Mouse (Mus musculus) forebrain, postnatal 0 days (tissue): Measurements from ENCODE around the gene Cog1. TPM values are rescaled to one million over a fixed set of nuclear protein-coding genes. Genes with fewer than 3 reads are reported as not detected.
A peak's percentile ranks its signal among the peaks of the same experiment; 100 is the strongest.

ENCODE experiments used
- ATAC-seq: fragments of 200-750 bp; cut with Nextera tagmentation; 2 replicates; pipeline ENCODE4 v1.8.0; 2017; ENCODE audit warnings: mild to moderate bottlenecking, moderate library complexity
- DNase-seq: peaks from one replicate; pipeline ENCODE4 v3.0.0-alpha.2; 2015
- H3K27ac ChIP-seq: fragments of 300-500 bp; sonication (generic); 2 replicates; pipeline ENCODE4 v1.5.1; 2014; ENCODE audit warnings: low read depth, mild to moderate bottlenecking, antibody characterized with exemption, low read length, moderate library complexity, mixed read lengths
- H3K27me3 ChIP-seq: fragments of 300-500 bp; sonication (generic); 2 replicates; pipeline ENCODE4 v1.6.1; 2014; ENCODE audit warnings: mild to moderate bottlenecking, low read length, mixed read lengths; ENCODE audit not compliant: insufficient read depth
- H3K36me3 ChIP-seq: fragments of 300-500 bp; sonication (generic); 2 replicates; pipeline ENCODE4 v1.6.1; 2014; ENCODE audit warnings: mild to moderate bottlenecking, moderate library complexity; ENCODE audit not compliant: insufficient read depth
- H3K4me1 ChIP-seq: fragments of 300-500 bp; sonication (generic); 2 replicates; pipeline ENCODE4 v1.6.1; 2014; ENCODE audit warnings: antibody characterized with exemption; ENCODE audit not compliant: insufficient read depth
- H3K4me2 ChIP-seq: fragments of 300-500 bp; sonication (generic); 2 replicates; pipeline ENCODE4 v1.6.1; 2014; ENCODE audit warnings: low read depth, mild to moderate bottlenecking, moderate library complexity
- H3K4me3 ChIP-seq: fragments of 300-500 bp; sonication (generic); 2 replicates; pipeline ENCODE4 v1.5.1; 2014; ENCODE audit warnings: low read depth, low read length, mixed read lengths
- H3K9ac ChIP-seq: fragments of 300-500 bp; sonication (generic); 2 replicates; pipeline ENCODE4 v1.6.1; 2014; ENCODE audit warnings: mild to moderate bottlenecking
- H3K9me3 ChIP-seq: fragments of 300-500 bp; sonication (generic); 2 replicates; pipeline ENCODE4 v1.6.1; 2016; ENCODE audit warnings: low read length
- CTCF ChIP-seq: sonication (generic); IDR thresholded peaks from 2 replicates; pipeline ENCODE4 v1.5.1; 2016; ENCODE audit warnings: antibody characterized with exemption, control low read depth, low read depth
- WGBS: fragments of 180-500 bp; shearing (Covaris S2); extraction: QIAGEN DNeasy Blood & Tissue Kit; methylation state at CpG from one replicate; pipeline ENCODE4 v1.1.7; 2014; 5-methylcytosine and 5-hydroxymethylcytosine counted together
- polyA plus RNA-seq: library from polyadenylated mRNA; unstranded; fragments of >200 nt; fragmentation: Nextera tagmentation; extraction: Ambion mirVana; gene quantifications from 2 replicates; pipeline ENCODE4 v1.2.1, GENCODE M21; 2015
- total RNA-seq: library from RNA; depleted of rRNA; stranded (reverse); fragments of >200 nt; gene quantifications from 2 replicates; pipeline ENCODE4 v1.2.3, GENCODE M21; 2014; rRNA removed

Gene Cog1
- total and polyA plus RNA-seq, 2 experiments from 2014 or later: 28.6 to 48.8 TPM

DNA sequence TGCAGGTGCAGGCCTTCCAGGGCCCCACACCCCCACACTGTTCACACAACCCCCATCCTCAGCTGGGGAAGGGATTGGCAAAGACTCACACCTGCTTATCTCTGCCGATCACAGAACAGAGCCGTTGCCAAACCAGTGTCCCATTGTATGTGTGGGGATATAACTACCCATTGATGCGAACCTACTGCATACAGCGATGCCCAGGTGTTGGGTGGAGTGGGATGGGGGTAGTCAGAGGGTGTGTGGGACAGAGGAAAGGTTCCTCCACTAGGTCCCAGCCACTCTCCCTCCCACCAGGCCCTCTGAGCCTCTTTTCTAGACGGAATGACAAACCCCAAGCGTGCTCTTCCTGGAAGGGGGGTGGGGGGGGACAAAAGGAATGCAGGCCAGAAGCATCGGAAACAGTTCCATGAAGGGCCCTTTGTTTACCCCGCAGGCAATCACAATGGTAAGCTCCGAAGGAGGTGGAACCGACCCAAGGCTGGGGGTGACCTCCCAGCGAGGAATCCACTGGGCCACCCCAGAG, 60.8 kb downstream of the Cog1 start, which contains the start of gene Cpsf4l:
Cpsf4l (minus strand) TSS at position 287 of the 526 bp plus-strand sequence.
- no peaks in the 10 kb centered on the region; the same call in 1 of the 2 replicates for H3K36me3 ChIP-seq
- H3K4me2 ChIP-seq: no peak within 1 kb of the TSS
- H3K27ac ChIP-seq: peak within 1 kb of the TSS; percentile 35
- H3K4me3 ChIP-seq: no peak within 1 kb of the TSS
- peak; percentile 42 for ATAC-seq
- TF ChIP-seq CTCF: no peak
- peaks cover 8% of the 10 kb centered on the region; the same call in 1 of the 2 replicates for H3K4me1 ChIP-seq
- no peaks in the 10 kb centered on the region for H3K9me3 ChIP-seq
- peak; percentile 20 for DNase-seq
- H3K9ac ChIP-seq: peak within 1 kb of the TSS; percentile 31
- H3K27me3 ChIP-seq: no peaks in the 10 kb centered on the region
- 7% methylated on average over 11 of the region's 11 CpGs for WGBS

DNA sequence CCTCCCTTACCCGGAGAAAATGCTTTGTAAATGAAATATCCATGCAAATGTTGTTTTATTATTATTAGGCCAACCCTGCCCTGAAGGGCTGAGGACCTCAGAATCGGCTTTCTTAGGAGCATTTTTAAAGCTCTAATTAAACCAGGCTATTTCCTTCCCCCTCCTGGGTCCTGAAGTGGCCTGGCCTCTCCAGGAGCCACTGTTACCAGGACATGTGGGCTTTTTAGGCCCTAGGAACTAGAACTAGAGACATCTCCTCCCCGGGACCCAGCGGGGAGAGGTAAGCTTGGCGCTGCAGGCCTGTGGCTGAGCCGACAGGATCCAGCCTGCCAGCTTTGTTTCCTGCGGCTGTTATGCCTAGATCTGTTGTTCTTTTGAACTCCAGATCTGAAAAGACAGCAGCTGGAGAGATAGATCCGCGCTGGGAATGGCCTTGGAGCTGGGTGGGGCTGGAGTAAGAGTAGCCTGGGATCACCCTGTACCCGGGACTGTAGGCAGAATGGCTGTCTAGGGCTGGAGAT, 61.3 kb downstream of the Cog1 start:
- Histone ChIP-seq H3K9me3 (no peaks in the 10 kb centered on the region), H3K4me2 (no peak overlapping the region), H3K27ac (peak overlapping the region; percentile 35), H3K9ac (peak overlapping the region; percentile 31), H3K4me1 (peaks cover 8% of the 10 kb centered on the region; the same call in 1 of the 2 replicates), H3K4me3 (no peak overlapping the region), H3K36me3 (no peaks in the 10 kb centered on the region; the same call in 1 of the 2 replicates), H3K27me3 (no peaks in the 10 kb centered on the region)
- DNase-seq (peak; percentile 42), ATAC-seq (peak; percentile 55)
- TF ChIP-seq CTCF: no peak
- WGBS: 4% methylated on average over 10 of the region's 10 CpGs

DNA sequence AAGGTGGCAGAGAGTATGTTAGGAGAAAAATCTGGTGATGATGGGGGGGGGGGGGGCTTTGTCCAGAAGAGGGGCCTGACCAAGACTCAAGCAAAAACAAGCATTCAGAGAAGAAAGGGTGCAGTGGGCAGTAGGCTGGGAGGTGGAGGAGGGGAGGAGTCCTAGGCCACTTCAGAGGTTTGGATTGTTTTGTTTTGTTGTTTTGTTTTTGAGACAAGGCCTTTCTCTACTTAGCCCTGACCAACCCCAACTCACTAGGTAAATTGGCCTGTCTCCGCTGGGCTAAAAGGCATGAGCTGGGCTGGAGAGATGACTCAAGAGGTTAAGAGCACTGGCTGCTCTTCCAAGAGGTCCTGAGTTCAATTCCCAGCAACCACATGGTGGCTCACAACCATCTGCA, 62.1 kb downstream of the Cog1 start:
- Histone ChIP-seq H3K4me1 (peaks cover 8% of the 10 kb centered on the region; the same call in 1 of the 2 replicates), H3K9ac (no peak overlapping the region), H3K27ac (no peak overlapping the region), H3K4me2 (no peak overlapping the region), H3K4me3 (no peak overlapping the region), H3K27me3 (no peaks in the 10 kb centered on the region), H3K36me3 (no peaks in the 10 kb centered on the region; the same call in 1 of the 2 replicates), H3K9me3 (no peaks in the 10 kb centered on the region)
- no peak for TF ChIP-seq CTCF
- ATAC-seq (no peak), DNase-seq (no peak)
- 62% methylated on average over 1 of the region's 1 CpGs for WGBS

DNA sequence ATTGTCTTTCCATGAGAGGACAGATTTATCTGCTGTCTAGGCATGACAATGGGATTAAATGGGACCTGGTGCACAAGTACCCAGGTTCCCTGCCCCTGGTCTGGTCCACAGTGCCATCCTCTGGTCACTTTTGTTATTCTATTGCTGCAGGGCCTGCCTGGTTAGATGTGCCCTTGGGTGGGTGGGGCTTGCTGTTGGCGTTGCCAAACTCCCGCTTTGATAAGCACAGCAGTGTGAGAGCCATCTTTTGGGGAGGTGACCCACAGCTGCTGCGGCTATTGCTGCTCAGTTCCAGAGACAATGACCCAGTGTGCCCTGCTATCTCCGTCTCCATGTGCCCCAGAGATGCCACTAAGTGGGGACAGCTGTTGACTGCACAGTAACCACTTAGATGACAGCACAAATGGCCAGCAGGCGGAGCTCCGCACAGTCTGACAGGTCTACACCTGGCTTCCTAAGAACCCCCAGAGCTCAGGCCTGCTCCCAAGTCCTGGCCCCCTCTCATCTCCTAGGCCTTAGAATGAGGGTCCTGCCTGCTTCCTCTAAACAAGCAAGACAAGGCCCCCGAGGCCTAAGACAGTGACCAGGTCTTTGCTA, 66.2 kb downstream of the Cog1 start:
- Histone ChIP-seq H3K9me3 (no peaks in the 10 kb centered on the region), H3K4me1 (peaks cover 6% of the 10 kb centered on the region; the same call in 1 of the 2 replicates), H3K27me3 (no peaks in the 10 kb centered on the region), H3K4me2 (no peak overlapping the region), H3K9ac (no peak overlapping the region), H3K36me3 (no peaks in the 10 kb centered on the region), H3K27ac (no peak overlapping the region), H3K4me3 (no peak overlapping the region)
- WGBS: 76% methylated on average over 7 of the region's 7 CpGs
- DNase-seq (no peak), ATAC-seq (no peak)
- no peak; the same call in 1 of the 2 replicates for TF ChIP-seq CTCF

DNA sequence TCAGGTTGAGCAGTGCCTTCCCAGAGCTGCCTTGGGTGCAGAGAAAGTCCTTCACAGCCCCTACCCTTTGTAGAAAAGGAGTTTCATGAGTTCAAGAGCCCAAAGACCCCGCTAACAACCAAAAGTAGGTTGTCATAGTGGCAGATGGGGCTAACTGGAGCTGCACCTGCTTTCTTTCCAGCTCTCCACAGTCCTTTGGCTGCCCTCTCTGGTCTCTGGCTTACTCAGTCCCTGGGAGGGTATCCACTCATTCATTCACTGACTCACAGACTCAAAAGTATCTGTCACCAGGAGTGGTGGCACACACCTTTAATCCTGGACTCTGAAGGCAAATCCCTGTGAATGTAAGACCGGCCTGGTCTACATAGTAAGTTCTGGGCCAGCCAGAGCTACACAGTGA, 67.2 kb downstream of the Cog1 start:
- H3K27ac ChIP-seq: no peak overlapping the region
- WGBS: 93% methylated on average over 2 of the region's 2 CpGs
- H3K36me3 ChIP-seq: no peaks in the 10 kb centered on the region
- DNase-seq: no peak
- H3K4me2 ChIP-seq: no peak overlapping the region
- H3K9me3 ChIP-seq: no peaks in the 10 kb centered on the region
- H3K9ac ChIP-seq: no peak overlapping the region
- no peak for ATAC-seq
- H3K4me1 ChIP-seq: no peaks in the 10 kb centered on the region
- no peaks in the 10 kb centered on the region for H3K27me3 ChIP-seq
- H3K4me3 ChIP-seq: no peak overlapping the region
- TF ChIP-seq CTCF: no peak

Other genes with a start within 250 kb of the Cog1 start
- 19.9 and 32.2 TPM in 2 replicates for gene Sstr2, start 29.8 kb upstream of the Cog1 start, total RNA-seq
- 23.1 and 27.1 TPM in 2 replicates for gene Sstr2, start 29.8 kb upstream of the Cog1 start, polyA plus RNA-seq
- gene Slc39a11, start 910 bp downstream of the Cog1 start, total RNA-seq: 36.9 and 48.2 TPM in 2 replicates
- 33.1 and 39.1 TPM in 2 replicates for gene Slc39a11, start 910 bp downstream of the Cog1 start, polyA plus RNA-seq
- 37.6 and 38.7 TPM in 2 replicates for gene Fam104a, start 35.0 kb downstream of the Cog1 start, total RNA-seq
- gene Fam104a, start 35.0 kb downstream of the Cog1 start, polyA plus RNA-seq: 54.7 and 58.9 TPM in 2 replicates
- gene D11Wsu47e, start 35.2 kb downstream of the Cog1 start, total RNA-seq: 34.2 and 36.7 TPM in 2 replicates
- gene D11Wsu47e, start 35.2 kb downstream of the Cog1 start, polyA plus RNA-seq: 23.4 and 25.7 TPM in 2 replicates
- not detected in 2 replicates for gene Cpsf4l, start 60.8 kb downstream of the Cog1 start, total RNA-seq
- gene Cpsf4l, start 60.8 kb downstream of the Cog1 start, polyA plus RNA-seq: 0.10 and 0.30 TPM in 2 replicates
- gene Cdc42ep4, start 102.7 kb downstream of the Cog1 start, total RNA-seq: 86.6 and 102 TPM in 2 replicates
- 75.4 and 81.0 TPM in 2 replicates for gene Cdc42ep4, start 102.7 kb downstream of the Cog1 start, polyA plus RNA-seq